Mouse (Mus musculus): ENCODE measurements around the gene Fcrl1. TPM values are rescaled to one million over a fixed set of nuclear protein-coding genes. Genes with fewer than 3 reads are reported as not detected.

Fcrl1 gene
- polyA plus RNA-seq, 3 experiments from 2014 or later, result 19.6 to 37.1 (median 30.9) TPM

GRCm38 (mm10) chr3:87411150-87411549, 35.0 kb downstream of the Fcrl1 start:
- no peak for ATAC-seq

- ATAC-seq, result no peak
These were observed 44.5 kb downstream of the Fcrl1 start for GRCm38 (mm10) chr3:87420645-87421044.

DNA sequence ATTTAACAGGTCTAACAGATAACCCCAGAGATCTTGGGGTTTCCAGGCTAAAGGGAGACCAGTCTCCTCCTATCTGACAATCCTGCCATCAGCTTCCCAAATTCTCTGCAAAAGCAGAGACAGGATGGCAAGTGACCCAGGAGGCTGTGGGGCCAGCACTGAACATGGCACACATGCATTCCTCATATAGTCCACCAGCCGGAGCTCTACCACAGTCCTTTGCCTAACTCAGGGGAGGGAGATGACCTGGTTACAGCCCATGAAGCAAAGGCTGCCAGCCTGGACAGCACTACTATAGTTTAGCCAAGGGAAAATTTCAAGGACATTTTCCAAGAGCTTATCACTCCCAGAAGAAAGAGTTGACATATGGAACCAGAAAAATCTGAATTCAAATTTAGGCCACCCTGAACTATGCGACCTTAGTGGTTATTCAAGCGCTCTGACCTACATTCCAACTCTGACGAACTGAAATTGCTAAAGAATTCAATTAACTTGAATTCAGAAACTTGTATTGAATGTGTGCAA, 46.3 kb downstream of the Fcrl1 start:
- ATAC-seq, result no peak

DNA sequence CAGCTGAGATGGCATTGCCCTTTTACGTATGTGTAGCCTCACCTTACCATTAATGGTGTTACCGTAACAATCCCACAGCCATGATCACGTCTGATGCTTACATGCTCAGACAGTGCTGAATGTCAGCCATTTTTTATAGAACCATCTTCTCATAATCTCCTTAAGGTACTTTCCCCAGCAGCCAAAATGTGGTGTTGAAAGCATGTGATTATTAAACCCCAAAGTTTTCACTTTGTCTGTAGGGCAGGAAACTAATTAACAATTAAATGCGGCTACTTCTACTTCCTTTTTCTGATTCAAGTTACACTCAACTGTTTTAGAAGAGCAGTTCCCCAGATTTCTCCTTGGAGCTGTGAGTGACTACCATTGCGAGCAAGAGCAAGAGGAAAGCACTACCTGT, 59.3 kb downstream of the Fcrl1 start, which contains the start of gene Fcrl5:
Gene Fcrl5, plus strand, starts transcription at position 295 of the 400 bp plus-strand sequence.
- ATAC-seq, result peak; percentile 52

DNA sequence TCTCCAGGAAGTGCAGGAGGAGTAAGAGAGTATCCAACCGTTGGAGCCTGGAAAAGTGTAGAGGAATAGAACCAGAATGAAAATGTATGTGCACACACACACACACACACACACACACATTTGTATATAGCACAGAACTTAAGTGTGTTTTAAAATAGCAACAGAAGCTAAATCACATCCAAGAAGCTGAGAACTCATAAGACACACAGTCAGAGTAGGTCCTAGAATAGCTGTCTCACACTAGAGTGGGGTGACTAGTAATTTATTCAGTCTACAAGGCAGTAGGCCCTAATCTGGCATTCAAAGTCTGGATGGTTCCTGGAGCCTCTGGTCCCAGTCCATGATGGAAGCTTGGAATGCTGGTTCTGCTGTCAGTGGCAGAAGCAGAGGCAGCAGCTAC, 64.4 kb downstream of the Fcrl1 start:
- no peak for ATAC-seq

DNA sequence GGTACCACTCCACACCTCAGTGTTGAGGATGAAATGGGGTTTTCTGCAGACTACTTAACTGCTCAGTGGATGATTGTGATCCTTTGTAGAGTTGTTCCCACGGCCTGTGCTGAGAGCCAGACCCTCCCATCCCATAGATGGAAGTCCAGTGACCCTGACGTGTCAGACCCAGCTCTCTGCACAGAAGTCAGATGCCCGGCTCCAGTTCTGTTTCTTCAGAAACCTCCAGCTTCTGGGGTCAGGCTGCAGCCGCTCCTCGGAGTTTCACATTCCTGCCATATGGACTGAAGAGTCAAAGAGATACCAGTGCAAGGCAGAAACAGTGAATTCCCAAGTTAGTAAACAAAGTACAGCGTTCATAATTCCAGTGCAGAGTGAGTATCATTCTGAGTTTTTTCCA, 67.8 kb downstream of the Fcrl1 start:
- no peak for ATAC-seq

Other genes with a start within 250 kb of the Fcrl1 start
- gene Kirrel, start 201.6 kb upstream of the Fcrl1 start, polyA plus RNA-seq (2017; shearing (Covaris generic)), result not detected
- gene Fcrls, start 112.6 kb upstream of the Fcrl1 start, polyA plus RNA-seq (2017; shearing (Covaris generic)), result under 1 TPM in 2 of 3 experiments, not detected in 1; 0.30 to 0.41 TPM
- under 1 TPM in 2 of 3 experiments, not detected in 1; 0.16 to 0.58 TPM for gene Cd5l, start 18.5 kb upstream of the Fcrl1 start, polyA plus RNA-seq (2017; shearing (Covaris generic))
- under 1 TPM; 0.31 to 0.51 (median 0.39) TPM for gene Fcrl5, start 59.4 kb downstream of the Fcrl1 start, polyA plus RNA-seq (2017; shearing (Covaris generic))
- gene Etv3, start 149.0 kb downstream of the Fcrl1 start, polyA plus RNA-seq (2017; shearing (Covaris generic)), result 10 to 100 TPM; 13.5 to 22.5 (median 19.3) TPM
- 1 to 10 TPM; 2.0 to 4.4 (median 4.0) TPM for gene Arhgef11, start 241.2 kb downstream of the Fcrl1 start, polyA plus RNA-seq (2017; shearing (Covaris generic))